Mouse (Mus musculus): Measurements from ENCODE around the gene Lgals3bp.

DNA sequence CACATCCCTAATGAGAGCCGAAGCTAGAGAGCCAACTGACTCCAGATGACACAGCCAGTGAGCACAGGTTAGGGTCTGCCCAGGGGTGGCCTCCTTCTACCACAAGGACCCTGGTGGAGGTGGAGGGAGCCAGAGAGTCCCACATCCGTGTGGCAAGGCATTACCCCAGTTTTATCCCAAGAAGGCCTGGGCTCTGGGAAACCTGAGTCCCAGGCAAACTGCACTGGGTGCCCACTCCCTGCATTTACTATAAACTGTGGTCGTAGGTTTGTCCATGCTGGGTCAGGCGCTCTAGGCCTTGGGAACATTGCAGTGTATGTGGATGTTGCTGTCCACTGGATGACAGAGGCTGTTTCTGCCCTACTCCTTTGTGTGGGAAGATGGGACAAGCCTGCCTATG lies 697 bp downstream of the Lgals3bp start:
- TF ChIP-seq CTCF (IDR thresholded peaks at IDR 0.05; ENCODE audit: extremely low read depth, insufficient read depth, insufficient read length, insufficient replicate concordance) (no peak), POLR2A (IDR thresholded peaks at IDR 0.05; ENCODE audit: low read depth, low read length) (no peak)
